Mouse (Mus musculus) brain, embryonic 14.5 days (tissue): ENCODE measurements around the gene Gm13695.

Source experiments
- CTCF ChIP-seq: fragments of 200-500 bp; IDR thresholded peaks from 2 replicates; pipeline ENCODE4 v1.5.1; 2012; ENCODE audit warnings: inconsistent platforms, mild to moderate bottlenecking, moderate library complexity, borderline replicate concordance; ENCODE audit not compliant: insufficient read depth, insufficient read length; ENCODE audit errors: extremely low read depth
- POLR2A ChIP-seq: fragments of 200-500 bp; IDR thresholded peaks from 2 replicates; pipeline ENCODE4 v1.6.1; 2012; ENCODE audit warnings: mild to moderate bottlenecking, inconsistent platforms, borderline replicate concordance; ENCODE audit not compliant: poor library complexity, insufficient read depth, insufficient read length, severe bottlenecking; ENCODE audit errors: extremely low read depth

DNA sequence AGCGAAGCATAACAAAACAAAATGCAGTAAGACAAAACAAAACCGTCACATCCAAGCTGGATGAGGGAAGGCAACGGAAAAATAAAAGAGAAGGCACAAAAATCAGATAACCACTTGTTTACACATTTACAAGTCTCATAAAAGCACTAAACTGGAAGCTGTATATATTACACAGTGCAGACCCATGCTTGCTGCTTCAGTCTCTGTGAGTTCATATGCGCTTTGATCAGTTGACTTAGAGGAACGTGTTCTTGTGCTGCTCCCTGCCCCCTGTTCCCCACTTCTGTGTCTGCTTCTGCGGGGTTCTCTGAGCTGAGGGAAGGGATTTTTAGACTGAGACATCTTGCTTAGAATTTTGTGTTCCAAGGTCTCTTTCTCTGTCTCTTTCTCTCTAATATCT is 47.5 kb downstream of the Gm13695 start:
- TF ChIP-seq CTCF (no peak), POLR2A (no peak)
